Mouse (Mus musculus) kidney, postnatal 0 days (tissue): ENCODE measurements at regions not wholly inside any gene's neighbourhood (a gene's known extent, or its start where the extent isn't known, plus 50 kb on each side); places are given as distances from the start of the nearest gene placed in this dataset.
A peak's percentile ranks its signal among the peaks of the same experiment; 100 is the strongest.

Source experiments
- ATAC-seq: fragments of 200-750 bp; cut with Nextera tagmentation; replicated peaks from 2 replicates; pipeline ENCODE4 v1.8.0; 2017; ENCODE audit warnings: low read depth, moderate number of reproducible peaks, moderate TSS enrichment, moderate library complexity; ENCODE audit not compliant: low FRiP score
- DNase-seq: peaks from one replicate; pipeline ENCODE4 v3.0.0-alpha.2; 2016; ENCODE audit warnings: low spot score
- H3K27ac ChIP-seq: fragments of 300-500 bp; sonication (generic); 2 replicates; pipeline ENCODE4 v1.5.1; 2014; ENCODE audit warnings: mild to moderate bottlenecking
- H3K27me3 ChIP-seq: fragments of 300-500 bp; sonication (generic); 2 replicates; pipeline ENCODE4 v1.6.1; 2014; ENCODE audit warnings: low read length, mixed read lengths; ENCODE audit not compliant: insufficient read depth
- H3K36me3 ChIP-seq: fragments of 300-500 bp; sonication (generic); 2 replicates; pipeline ENCODE4 v1.6.1; 2014; ENCODE audit warnings: low read length, mixed read lengths; ENCODE audit not compliant: insufficient read depth
- H3K4me1 ChIP-seq: fragments of 300-500 bp; sonication (generic); replicated peaks from 2 replicates; pipeline ENCODE4 v1.6.1; 2014; ENCODE audit warnings: antibody characterized with exemption, low read length, mixed read lengths; ENCODE audit not compliant: insufficient read depth
- H3K4me2 ChIP-seq: fragments of 300-500 bp; sonication (generic); 2 replicates; pipeline ENCODE4 v1.6.1; 2014; ENCODE audit warnings: mild to moderate bottlenecking, low read length, moderate library complexity, mixed read lengths
- H3K4me3 ChIP-seq: fragments of 300-500 bp; sonication (generic); replicated peaks from 2 replicates; pipeline ENCODE4 v1.5.1; 2014; ENCODE audit warnings: low read depth, low read length
- H3K9ac ChIP-seq: fragments of 300-500 bp; sonication (generic); 2 replicates; pipeline ENCODE4 v1.6.1; 2014; ENCODE audit warnings: low read depth, low read length
- H3K9me3 ChIP-seq: fragments of 300-500 bp; sonication (generic); replicated peaks from 2 replicates; pipeline ENCODE4 v1.6.1; 2016; ENCODE audit warnings: low read length, inconsistent platforms, mixed read lengths
- CTCF ChIP-seq: IDR thresholded peaks from 2 replicates; pipeline ENCODE4 v1.5.1; 2016; ENCODE audit warnings: antibody characterized with exemption, low read depth, mild to moderate bottlenecking, moderate library complexity
- WGBS: fragments of 180-500 bp; shearing (Covaris S2); extraction: QIAGEN DNeasy Blood & Tissue Kit; methylation state at CpG from one replicate; pipeline ENCODE4 v1.1.7; 2014; 5-methylcytosine and 5-hydroxymethylcytosine counted together

DNA sequence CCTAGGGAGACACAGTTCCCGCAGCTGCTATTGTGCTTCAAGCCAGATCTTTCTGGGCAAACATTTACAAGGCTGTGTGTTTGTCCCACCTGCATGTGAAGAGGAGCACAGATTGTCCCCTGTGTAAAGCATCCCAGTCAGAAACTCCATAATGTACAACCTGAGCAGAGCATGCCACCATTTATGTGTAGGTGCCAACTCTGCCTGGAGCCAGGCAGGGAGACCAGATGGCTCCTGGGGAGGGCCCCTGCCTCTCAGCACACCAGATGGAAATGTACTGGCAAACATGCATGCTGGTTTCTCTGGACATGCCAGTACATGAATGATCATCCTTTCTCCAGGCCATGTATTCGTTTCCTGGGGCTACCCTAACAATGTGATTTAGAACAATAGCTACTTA, 98.6 kb upstream of the Foxp3 start:
- no peak for ATAC-seq
- no peaks in the 10 kb centered on the region for H3K27me3 ChIP-seq
- WGBS, result 76% methylated on average over 2 of the region's 2 CpGs

DNA sequence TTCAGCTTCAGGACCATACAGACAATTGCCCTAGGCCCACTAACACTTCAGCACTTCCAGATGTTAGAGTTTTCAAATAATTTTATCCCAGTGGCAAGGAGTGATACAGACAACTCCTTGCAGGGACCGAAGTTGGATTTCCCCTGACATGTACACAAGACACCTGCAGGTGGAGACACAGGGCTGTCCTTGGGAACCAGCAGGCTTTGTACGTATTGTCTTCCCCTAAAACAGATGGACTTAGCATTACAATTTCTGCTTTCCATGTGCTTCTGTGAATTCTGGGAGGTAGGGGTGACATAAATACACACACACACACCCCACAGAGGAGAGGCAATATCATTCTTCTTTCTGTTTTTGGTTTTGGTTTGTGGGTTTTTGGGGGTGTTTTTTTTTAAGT, 98.2 kb upstream of the Usp27x start:
- Histone ChIP-seq H3K9ac (no peak overlapping the region), H3K36me3 (no peaks in the 10 kb centered on the region), H3K9me3 (no peaks in the 10 kb centered on the region), H3K4me2 (no peak overlapping the region), H3K27me3 (no peaks in the 10 kb centered on the region), H3K4me3 (no peak overlapping the region), H3K4me1 (no peaks in the 10 kb centered on the region), H3K27ac (no peak overlapping the region)
- WGBS, result 40% methylated on average over 2 of the region's 2 CpGs
- peak; percentile 44 for DNase-seq
- TF ChIP-seq CTCF, result peak; percentile 61
- ATAC-seq, result no peak

More for the DNA sequence above, 98.6 kb upstream of the Foxp3 start:
- Histone ChIP-seq H3K4me1 (no peaks in the 10 kb centered on the region), H3K4me3 (no peak overlapping the region), H3K9me3 (no peaks in the 10 kb centered on the region), H3K36me3 (no peaks in the 10 kb centered on the region), H3K27ac (no peak overlapping the region), H3K4me2 (no peak overlapping the region), H3K9ac (no peak overlapping the region)
- TF ChIP-seq CTCF, result no peak
- no peak for DNase-seq

DNA sequence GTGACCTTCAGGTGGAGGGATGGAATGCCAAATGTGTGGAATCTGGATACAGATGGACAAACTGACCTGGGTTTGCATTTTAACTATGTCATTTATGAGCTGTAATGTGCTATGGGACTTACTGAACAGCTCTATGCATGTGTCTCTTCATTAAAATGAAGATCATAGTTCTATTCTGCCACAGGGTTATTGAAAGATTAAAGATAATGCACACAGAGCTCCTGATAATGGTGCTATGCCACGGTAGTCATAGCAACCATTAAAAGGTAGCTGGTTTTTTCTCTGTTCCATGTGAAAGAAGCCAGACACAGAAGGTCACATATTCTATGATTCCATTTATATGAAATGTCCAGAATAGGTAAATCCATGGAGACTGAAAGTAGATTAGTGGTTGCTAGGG, 94.2 kb upstream of the Usp27x start:
- Histone ChIP-seq H3K4me3 (no peak overlapping the region), H3K36me3 (no peaks in the 10 kb centered on the region), H3K4me2 (no peak overlapping the region), H3K9me3 (no peaks in the 10 kb centered on the region), H3K27ac (no peak overlapping the region), H3K27me3 (no peaks in the 10 kb centered on the region), H3K9ac (no peak overlapping the region), H3K4me1 (no peaks in the 10 kb centered on the region)
- DNase-seq, result no peak
- no peak for TF ChIP-seq CTCF
- ATAC-seq, result no peak
- WGBS, result 80% methylated on average over 1 of the region's 1 CpGs

DNA sequence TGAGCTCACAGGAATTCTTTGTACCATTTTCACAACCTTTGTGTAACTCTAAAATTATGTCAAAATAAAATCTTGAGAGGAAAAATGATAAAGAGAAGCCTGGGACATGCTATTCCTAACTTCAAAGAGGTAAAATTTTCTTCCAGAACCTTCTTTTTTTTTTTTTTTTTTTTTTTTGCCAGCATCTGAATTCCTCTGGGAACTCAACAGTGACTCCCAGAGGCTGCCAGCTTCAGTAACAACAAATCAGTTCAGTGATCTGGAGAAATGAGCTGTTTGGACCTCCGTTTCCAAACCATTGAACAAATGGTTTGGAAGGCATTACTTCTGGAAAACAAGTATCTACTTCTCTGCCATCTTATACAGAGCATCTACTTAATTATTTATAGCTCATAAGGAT, 92.4 kb upstream of the Usp27x start:
- Histone ChIP-seq H3K4me3 (no peak overlapping the region), H3K9ac (no peak overlapping the region), H3K27me3 (no peaks in the 10 kb centered on the region), H3K4me2 (no peak overlapping the region), H3K4me1 (no peaks in the 10 kb centered on the region), H3K36me3 (no peaks in the 10 kb centered on the region), H3K9me3 (no peaks in the 10 kb centered on the region), H3K27ac (no peak overlapping the region)
- WGBS, result 30% methylated on average over 1 of the region's 1 CpGs
- no peak for ATAC-seq
- DNase-seq, result peak; percentile 32
- TF ChIP-seq CTCF, result peak; percentile 30; the same call in 1 of the 2 replicates

DNA sequence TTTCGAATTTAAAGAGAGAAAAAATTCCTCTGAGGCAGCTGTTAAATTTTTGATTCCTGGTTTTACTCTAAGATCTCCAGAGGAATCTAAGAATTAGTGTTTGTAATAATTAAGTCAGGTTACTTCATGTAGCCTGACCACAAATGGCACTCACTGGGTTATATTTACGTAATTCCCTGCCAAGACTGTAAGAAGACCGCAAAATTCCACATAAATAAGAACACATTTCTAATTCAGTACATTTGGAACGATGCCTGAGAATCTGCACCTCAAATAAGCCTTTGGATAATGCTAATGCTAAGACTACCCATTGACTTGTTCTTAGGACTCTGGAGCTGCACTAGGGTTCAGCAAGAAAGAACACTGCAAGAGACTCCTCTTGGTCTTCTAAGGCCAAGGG, 81.2 kb upstream of the Usp27x start:
- Histone ChIP-seq H3K4me3 (no peak overlapping the region), H3K27me3 (no peaks in the 10 kb centered on the region), H3K4me1 (no peaks in the 10 kb centered on the region), H3K9ac (no peak overlapping the region), H3K4me2 (no peak overlapping the region), H3K9me3 (no peaks in the 10 kb centered on the region), H3K27ac (no peak overlapping the region), H3K36me3 (no peaks in the 10 kb centered on the region)
- WGBS, result 73% methylated on average over 4 of the region's 4 CpGs
- DNase-seq (peak; percentile 10), ATAC-seq (no peak)
- TF ChIP-seq CTCF, result no peak

DNA sequence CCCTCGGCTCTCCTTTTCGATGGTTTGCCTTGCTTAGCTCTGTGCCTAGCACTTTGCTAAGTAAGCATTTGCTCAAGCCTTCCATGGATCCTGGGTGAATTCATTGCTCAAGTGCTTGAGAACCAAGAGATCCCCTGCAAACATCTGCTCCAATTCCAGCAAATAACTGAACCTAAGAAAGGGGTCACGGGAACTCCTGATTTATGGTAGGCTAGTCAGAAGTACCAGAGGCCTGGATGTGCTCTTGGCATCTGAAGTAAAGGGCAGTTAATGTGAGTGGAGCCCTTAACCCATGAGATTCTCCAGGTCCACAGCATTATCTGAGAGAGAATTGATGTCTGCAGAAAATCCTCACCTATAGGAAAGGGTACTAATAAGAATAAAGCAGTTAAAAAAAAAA, 69.4 kb upstream of the Usp27x start:
- peak; percentile 55 for DNase-seq
- H3K9ac ChIP-seq, result no peak overlapping the region
- no peak overlapping the region for H3K4me2 ChIP-seq
- no peaks in the 10 kb centered on the region for H3K4me1 ChIP-seq
- no peak overlapping the region for H3K4me3 ChIP-seq
- no peaks in the 10 kb centered on the region for H3K27me3 ChIP-seq
- 34% methylated on average over 3 of the region's 3 CpGs for WGBS
- TF ChIP-seq CTCF, result no peak
- no peaks in the 10 kb centered on the region for H3K9me3 ChIP-seq
- peak overlapping the region; percentile 70 for H3K27ac ChIP-seq
- H3K36me3 ChIP-seq, result no peaks in the 10 kb centered on the region
- peak; percentile 43 for ATAC-seq

DNA sequence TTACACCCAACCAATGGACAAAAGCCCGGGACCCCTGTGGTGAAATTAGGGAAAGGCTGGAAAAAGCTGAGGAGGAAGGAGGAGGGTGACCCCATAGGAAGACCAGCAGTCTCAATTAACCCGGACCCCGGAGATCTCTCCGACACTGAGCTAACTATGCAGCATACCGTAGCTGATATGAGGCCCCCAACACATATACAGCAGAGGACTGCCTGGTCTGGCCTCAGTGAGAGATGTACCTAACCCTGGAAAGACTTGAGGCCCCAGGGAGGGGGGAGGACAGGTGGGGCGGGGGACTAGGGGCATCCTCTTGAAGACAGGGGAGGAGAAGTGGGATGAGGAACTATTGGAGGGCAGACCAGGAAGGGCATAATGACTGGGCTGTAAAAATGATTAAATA, 69.0 kb upstream of the Usp27x start:
- Histone ChIP-seq H3K4me1 (no peaks in the 10 kb centered on the region), H3K4me3 (no peak overlapping the region), H3K9me3 (no peaks in the 10 kb centered on the region), H3K36me3 (no peaks in the 10 kb centered on the region), H3K27me3 (no peaks in the 10 kb centered on the region), H3K4me2 (no peak overlapping the region), H3K27ac (peak overlapping the region; percentile 70), H3K9ac (no peak overlapping the region)
- ATAC-seq (no peak), DNase-seq (no peak)
- 48% methylated on average over 6 of the region's 6 CpGs for WGBS
- no peak for TF ChIP-seq CTCF
